Mouse (Mus musculus) right cerebral cortex, postnatal 4 days (tissue): ENCODE data around the gene Rfwd3.
A peak's percentile ranks its signal among the peaks of the same experiment; 100 is the strongest.
"Not testable (repeated sequence)": the region's sequence is repeated elsewhere in the genome, so short reads cannot be mapped to it uniquely, and the experiment has no call there.

Experiments
- DNase-seq: peaks from one replicate; pipeline ENCODE4 v3.0.0-alpha.2; 2022

Gene Rfwd3

GRCm38 (mm10) chr8:111299821-111300568 lies at the start of gene Rfwd3:
Gene Rfwd3 (minus strand): TSS chr8:111300222.
- peak; percentile 90 for DNase-seq

DNA sequence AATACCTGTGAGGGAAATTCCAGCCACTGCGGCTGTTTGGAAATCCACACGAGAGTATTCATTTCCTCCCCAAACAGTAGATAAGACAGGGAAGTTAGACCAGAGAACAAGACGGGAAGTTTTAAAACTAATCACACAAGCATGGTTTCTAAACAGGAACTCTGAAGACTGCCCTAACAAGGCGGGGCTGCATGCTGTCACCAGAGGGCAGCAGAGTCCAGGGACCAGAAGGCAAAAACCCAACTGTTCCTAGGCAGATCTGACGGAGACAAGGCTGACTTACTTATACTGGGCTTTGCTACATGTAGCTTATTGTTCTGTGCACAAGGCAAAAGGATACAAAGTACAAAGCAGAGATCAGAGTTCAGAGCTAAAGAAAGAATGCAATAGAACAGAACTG lies 43.2 kb upstream of the Rfwd3 start:
- peak; percentile 81 for DNase-seq

GRCm38 (mm10) chr8:111340186-111340585 lies 40.2 kb upstream of the Rfwd3 start:
- DNase-seq = no peak

- no peak for DNase-seq
Measured at GRCm38 (mm10) chr8:111338370-111339208, 38.6 kb upstream of the Rfwd3 start.

- DNase-seq = peak; percentile 4
Measured at GRCm38 (mm10) chr8:111337890-111338347, 37.9 kb upstream of the Rfwd3 start, which contains the start of gene Mlkl. Gene Mlkl (minus strand): TSS chr8:111338177.

- no peak for DNase-seq
Measured at GRCm38 (mm10) chr8:111337311-111337889, 37.4 kb upstream of the Rfwd3 start.

DNA sequence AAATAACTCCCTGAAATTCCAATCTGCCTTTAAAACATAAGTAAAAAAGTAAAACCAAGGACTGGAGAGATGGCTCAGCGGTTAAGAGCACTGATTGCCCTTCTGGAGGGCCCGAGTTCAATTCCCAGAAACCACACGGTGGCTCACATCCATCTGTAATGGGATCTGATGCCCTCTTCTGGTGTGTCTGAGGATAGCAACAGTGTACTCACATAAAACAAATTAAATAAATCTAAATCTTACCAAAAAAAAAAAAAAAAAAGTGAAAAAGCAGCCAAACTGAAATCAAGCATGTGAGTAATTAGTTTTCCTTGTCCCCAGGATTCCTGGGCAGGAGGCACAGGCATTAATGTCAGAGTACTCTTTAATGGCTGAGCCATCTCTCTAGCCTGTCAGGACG lies 36.7 kb upstream of the Rfwd3 start:
- no peak for DNase-seq

- DNase-seq = no peak
Measured at GRCm38 (mm10) chr8:111325222-111325790, 25.3 kb upstream of the Rfwd3 start.

GRCm38 (mm10) chr8:111314729-111315128 lies 14.7 kb upstream of the Rfwd3 start:
- DNase-seq = no peak

DNA sequence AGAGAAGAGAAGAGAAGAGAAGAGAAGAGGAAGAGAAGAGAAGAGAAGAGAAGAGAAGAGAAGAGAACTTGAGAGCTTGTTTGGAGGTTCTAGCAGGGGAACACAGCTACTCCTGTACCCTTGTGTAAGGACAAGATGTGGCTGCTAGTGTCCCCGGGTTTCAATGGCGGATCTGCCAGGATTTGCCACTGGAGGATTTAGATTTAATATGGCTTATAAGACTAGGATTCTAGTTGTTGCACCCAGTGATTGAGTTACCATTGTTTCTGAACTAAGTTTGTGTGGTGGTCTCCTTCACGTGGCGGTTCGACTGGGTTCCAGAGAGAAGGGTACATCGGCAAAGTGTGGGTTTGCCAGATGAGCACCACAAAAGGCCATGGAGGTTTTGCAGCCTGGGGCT lies 13.9 kb upstream of the Rfwd3 start:
- DNase-seq = not testable (repeated sequence)

- DNase-seq = no peak
Measured at GRCm38 (mm10) chr8:111312758-111313162, 12.7 kb upstream of the Rfwd3 start.

- DNase-seq = not testable (repeated sequence)
Measured at GRCm38 (mm10) chr8:111310006-111310405, 10.0 kb upstream of the Rfwd3 start.

DNA sequence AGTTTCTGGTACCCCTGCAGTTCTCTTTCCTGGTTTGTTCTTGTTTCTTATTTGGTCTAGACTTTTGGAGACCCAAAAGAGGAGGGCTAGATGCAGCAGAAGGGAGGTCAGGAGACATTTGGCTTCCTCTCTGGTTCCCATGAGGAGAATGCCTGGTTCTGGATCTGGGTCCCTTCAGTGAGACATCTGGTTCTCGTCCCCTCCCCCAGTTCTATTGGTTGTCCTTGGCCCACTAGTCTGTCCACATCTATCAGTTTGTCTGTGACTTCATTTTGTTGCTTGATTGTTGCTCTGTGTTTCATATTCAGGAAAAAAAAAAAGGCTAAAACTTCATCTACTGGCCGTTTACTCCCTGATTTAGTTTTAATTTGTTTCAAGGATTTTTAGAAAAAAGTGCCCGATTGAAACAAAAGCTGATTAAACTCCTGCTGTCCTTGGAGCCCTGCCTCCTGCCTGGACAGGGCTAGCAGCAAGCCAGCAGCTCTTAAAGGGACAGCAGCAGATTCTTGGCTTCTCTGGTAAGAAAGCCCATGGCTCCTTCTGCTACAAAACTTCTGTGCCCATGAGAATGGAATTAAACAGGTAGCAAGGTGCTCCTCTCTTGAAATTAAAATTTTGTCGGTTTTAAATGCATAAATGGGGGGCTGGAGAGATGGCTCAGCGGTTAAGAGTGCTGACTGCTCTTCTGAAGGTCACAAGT lies 5.2 kb upstream of the Rfwd3 start:
- DNase-seq = no peak

GRCm38 (mm10) chr8:111304359-111304758 lies 4.3 kb upstream of the Rfwd3 start:
- DNase-seq = no peak

- DNase-seq = not testable (repeated sequence)
Measured at GRCm38 (mm10) chr8:111303076-111303803, 3.2 kb upstream of the Rfwd3 start.

GRCm38 (mm10) chr8:111300597-111301546 lies 850 bp upstream of the Rfwd3 start:
- DNase-seq = no peak

GRCm38 (mm10) chr8:111299363-111299820 lies 630 bp downstream of the Rfwd3 start:
- peak; percentile 28 for DNase-seq

- DNase-seq = no peak
Measured at GRCm38 (mm10) chr8:111298011-111298410, 2.0 kb downstream of the Rfwd3 start.

DNA sequence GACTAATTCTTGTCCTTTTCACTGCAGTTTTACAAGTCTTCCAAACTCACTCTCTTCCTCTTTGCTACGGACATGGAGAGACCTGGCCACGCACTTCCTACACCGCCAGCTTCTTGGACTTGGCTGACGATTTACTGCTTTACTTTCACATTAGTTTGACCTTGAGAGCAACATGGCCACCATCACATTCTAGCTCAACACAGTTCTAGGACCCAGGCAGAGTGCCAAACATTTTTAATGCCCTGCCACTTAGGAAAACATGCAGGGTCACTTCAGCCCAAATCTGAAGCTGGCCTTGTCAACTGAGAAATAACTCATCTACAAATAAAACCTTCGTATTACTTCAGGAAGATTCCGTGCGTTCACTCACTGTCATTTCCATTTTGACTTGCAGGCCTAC lies 8.3 kb downstream of the Rfwd3 start:
- no peak for DNase-seq

GRCm38 (mm10) chr8:111290586-111290985 lies 9.4 kb downstream of the Rfwd3 start:
- no peak for DNase-seq
